17 mouse cellular contexts compared by ENCODE assay signal in the genomic region with DNA sequence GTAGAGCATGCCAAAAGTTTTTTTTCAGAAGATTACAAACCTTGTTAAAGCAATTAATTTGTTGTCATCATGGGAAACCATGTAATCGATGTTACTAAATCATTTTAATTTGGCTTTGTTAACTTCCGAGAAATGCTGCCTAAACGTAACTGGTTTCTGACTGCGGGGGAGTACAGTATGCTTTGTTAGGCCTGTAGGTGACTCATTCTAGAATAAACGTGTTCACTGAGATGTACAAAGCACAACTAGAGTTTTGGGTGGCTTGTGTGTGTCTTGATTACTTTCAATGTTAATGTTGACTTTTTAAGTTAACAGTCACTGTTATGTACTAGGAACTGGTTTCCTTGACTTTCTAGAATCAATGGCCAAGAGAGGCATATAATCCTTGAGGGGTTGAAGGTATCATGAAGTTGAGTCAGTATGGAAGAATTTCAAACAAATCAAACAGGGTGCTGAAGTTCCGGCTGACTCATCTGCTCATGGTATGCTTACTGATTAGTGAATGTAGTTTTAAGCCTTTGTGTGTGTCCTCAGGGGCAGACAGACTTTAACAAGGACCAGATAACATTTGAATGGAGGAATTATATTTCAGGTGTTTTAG. TPM values are rescaled to one million over a fixed set of nuclear protein-coding genes. Genes with fewer than 3 reads are reported as not detected.
A peak's percentile ranks its signal among the peaks of the same experiment; 100 is the strongest.
DNase-seq lines count a peak whose midpoint lies in the region; ATAC-seq lines count a peak whose summit lies in the region.
"Had no signal": no experiment of that assay in that cellular context is flagged by ENCODE, and none has a peak within 500 bp of the region (broad histone marks: within the 10 kb centered on the region; RNA-seq: fewer than 3 reads in every experiment).

No protein-coding gene starts in this region.

- peak; percentile 71 for ATAC-seq in inflammation-experienced regulatory T-cells, adult 6 months
- ATAC-seq: forebrain, postnatal 0 days had no signal

- peak; percentile 50 for DNase-seq in 3134 (ENCODE audit: extremely low read depth, insufficient read length, low spot score)
- peak; percentile 20 for DNase-seq in CD4-positive helper T cell, adult 2 months (ENCODE audit: low read depth, low spot score)
- DNase-seq in R1 (ENCODE audit: low read depth, low spot score): peak; percentile 15
- DNase-seq in urinary bladder, postnatal 10 days (ENCODE audit: low spot score): no peak
- no peak for DNase-seq in kidney, postnatal 36 days
- DNase-seq in kidney, postnatal 4 days: no peak
- DNase-seq: adrenal gland, postnatal 36 days; cerebellum, adult 11 months; cerebellum, adult 9-11 months; forebrain, postnatal 0 days; heart, postnatal 36 days; kidney, adult 8-10 months; kidney, postnatal 25 days; layer of hippocampus, adult 9-11 months; left cerebral cortex, postnatal 4 days; thymus, postnatal 14 days had no signal

RNA-seq across cellular contexts. Expression of a gene that starts 15.7 kb away (rescaled TPM):
- polyA plus RNA-seq in inflammation-experienced regulatory T-cells, adult 6 months (2017; shearing (Covaris generic)): 10 to 100 TPM; 25.7 to 33.4 (median 29.1) TPM

Comparison
In these comparisons a context has a peak if more than half of its experiments do, and no peak if none do; other contexts are left out.
1. DNase-seq: peak in 3134 (single experiment), CD4-positive helper T cell, adult 2 months (single experiment) and R1 (single experiment); none in urinary bladder, postnatal 10 days (single experiment), kidney, postnatal 36 days (0 of 2) and kidney, postnatal 4 days (0 of 2).